In genomic region chr4:131239132-131239531, GRCm38 (mm10) we compare ENCODE assay signal across 18 mouse cellular contexts.
DNase-seq lines count a peak whose midpoint lies in the region; ATAC-seq and TF ChIP-seq lines count a peak whose summit lies in the region.
"Had no signal": no experiment of that assay in that cellular context is flagged by ENCODE, and none has a peak within 500 bp of the region (broad histone marks: within the 10 kb centered on the region; RNA-seq: fewer than 3 reads in every experiment).

No protein-coding gene starts in this region.

- ATAC-seq in forebrain, embryonic 11.5 days (replicated peaks; ENCODE audit: low FRiP score) = no peak
- no peak for ATAC-seq in stomach, postnatal 0 days (ENCODE audit: low FRiP score, low TSS enrichment)
- ATAC-seq: intestine, embryonic 15.5 days; liver, postnatal 0 days had no signal

- no peak for TF ChIP-seq EP300 in stomach, postnatal 0 days (optimal IDR thresholded peaks at IDR 0.05)

- no peak overlapping the region for H3K4me3 ChIP-seq in lung, adult 2 months (replicated peaks; ENCODE audit: extremely low read depth, low read depth, low read length)
- H3K4me3 ChIP-seq in forebrain, embryonic 11.5 days (ENCODE audit: low read depth, low read length) = no peak overlapping the region
- no peak overlapping the region for H3K4me3 ChIP-seq in stomach, postnatal 0 days (ENCODE audit: low read depth, low read length)
- H3K4me3 ChIP-seq: heart, embryonic 13.5 days; intestine, embryonic 15.5 days; limb, embryonic 13.5 days; neural tube, embryonic 12.5 days had no signal

- 68% methylated on average over 5 of the region's 5 CpGs for WGBS in lung, adult 2 months
- WGBS in forebrain, embryonic 11.5 days = 57% methylated on average over 5 of the region's 5 CpGs
- WGBS in stomach, postnatal 0 days = 62% methylated on average over 5 of the region's 5 CpGs

- H3K9ac ChIP-seq in forebrain, embryonic 11.5 days (ENCODE audit: low read length) = peak overlapping the region; percentile 14; the same call in 1 of the 2 replicates
- H3K9ac ChIP-seq in stomach, postnatal 0 days (ENCODE audit: low read length) = no peak overlapping the region
- H3K9ac ChIP-seq: heart, embryonic 13.5 days; intestine, embryonic 15.5 days; limb, embryonic 13.5 days; liver, postnatal 0 days; neural tube, embryonic 12.5 days had no signal

- H3K27ac ChIP-seq in forebrain, embryonic 11.5 days (ENCODE audit: low read depth, low read length) = peak overlapping the region; percentile 88
- H3K27ac ChIP-seq in stomach, postnatal 0 days (replicated peaks) = no peak overlapping the region
- H3K27ac ChIP-seq: heart, embryonic 13.5 days; intestine, embryonic 15.5 days; limb, embryonic 13.5 days; neural tube, embryonic 12.5 days had no signal

- no peak for TF ChIP-seq POLR2A in lung, adult 2 months (IDR thresholded peaks at IDR 0.05; ENCODE audit: borderline replicate concordance, extremely low read depth, low read depth, low read length)

- H3K9me3 ChIP-seq in forebrain, embryonic 11.5 days (ENCODE audit: control insufficient read depth, low read length) = no peaks in the 10 kb centered on the region; the same call in 1 of the 2 replicates
- H3K9me3 ChIP-seq in stomach, postnatal 0 days (ENCODE audit: control insufficient read depth, low read length) = no peaks in the 10 kb centered on the region
- H3K9me3 ChIP-seq: G1E; heart, embryonic 13.5 days; intestine, embryonic 15.5 days; limb, embryonic 13.5 days; neural tube, embryonic 12.5 days had no signal

- H3K4me2 ChIP-seq in forebrain, embryonic 11.5 days (ENCODE audit: low read depth, low read length, severe bottlenecking) = no peak overlapping the region
- H3K4me2 ChIP-seq in stomach, postnatal 0 days (replicated peaks; ENCODE audit: low read depth) = no peak overlapping the region
- H3K4me2 ChIP-seq: heart, embryonic 13.5 days; intestine, embryonic 15.5 days; limb, embryonic 13.5 days; neural tube, embryonic 12.5 days had no signal

- intact Hi-C loops in heart, postnatal 10 days (cut with DNase I) = no loop called here

- H3K36me3 ChIP-seq in forebrain, embryonic 11.5 days (ENCODE audit: control insufficient read depth, insufficient read depth, low read length) = no peaks in the 10 kb centered on the region
- H3K36me3 ChIP-seq in stomach, postnatal 0 days (ENCODE audit: control insufficient read depth, insufficient read depth, low read length) = no peaks in the 10 kb centered on the region
- H3K36me3 ChIP-seq: G1E; heart, embryonic 13.5 days; intestine, embryonic 15.5 days; limb, embryonic 13.5 days; neural tube, embryonic 12.5 days had no signal

- no peaks in the 10 kb centered on the region for H3K27me3 ChIP-seq in forebrain, embryonic 11.5 days (ENCODE audit: control insufficient read depth, insufficient read depth, low read length)
- H3K27me3 ChIP-seq in stomach, postnatal 0 days (ENCODE audit: control insufficient read depth, insufficient read depth, low read length) = no peaks in the 10 kb centered on the region
- H3K27me3 ChIP-seq: heart, embryonic 13.5 days; intestine, embryonic 15.5 days; limb, embryonic 13.5 days; neural tube, embryonic 12.5 days had no signal

- TF ChIP-seq CTCF in lung, adult 2 months (IDR thresholded peaks at IDR 0.05; ENCODE audit: insufficient read depth, low read length) = 0 out of 2 replicates have a peak, but pooled peaks have one; percentile 10
- TF ChIP-seq CTCF in stomach, postnatal 0 days (IDR thresholded peaks at IDR 0.05; ENCODE audit: low read depth) = peak; percentile 52

- DNase-seq in heart, adult 11 months = peak; percentile 72
- no peak for DNase-seq in heart, postnatal 10 days
- DNase-seq in lung, adult 2 months = no peak
- no peak for DNase-seq in lung, postnatal 10 days
- DNase-seq in forebrain, embryonic 11.5 days (ENCODE audit: low spot score) = no peak
- no peak for DNase-seq in stomach, postnatal 0 days (ENCODE audit: low spot score)
- no peak for DNase-seq in ovary, postnatal 10 days (ENCODE audit: low spot score)
- no peak for DNase-seq in urinary bladder, postnatal 36 days (ENCODE audit: low spot score in 2 of 2)
- DNase-seq: adrenal gland, postnatal 36 days; cerebellum, postnatal 10 days; embryo, embryonic 11 days; liver, postnatal 0 days; thymus, adult 18-20 months had no signal

- no peaks in the 10 kb centered on the region for H3K4me1 ChIP-seq in lung, adult 2 months (ENCODE audit: control insufficient read depth, insufficient read depth, low read length)
- peaks cover 27% of the 10 kb centered on the region for H3K4me1 ChIP-seq in forebrain, embryonic 11.5 days (replicated peaks; ENCODE audit: control insufficient read depth, insufficient read depth, low read length)
- H3K4me1 ChIP-seq in stomach, postnatal 0 days (replicated peaks; ENCODE audit: control insufficient read depth, insufficient read depth) = no peaks in the 10 kb centered on the region
- H3K4me1 ChIP-seq: intestine, embryonic 15.5 days had no signal
